Mouse (Mus musculus) intestine, postnatal 0 days (tissue): ENCODE results near the gene Fgfr2. TPM values are rescaled to one million over a fixed set of nuclear protein-coding genes. Genes with fewer than 3 reads are reported as not detected.

Experiments
- ATAC-seq: fragments of 200-750 bp; cut with Nextera tagmentation; 2 replicates; pipeline ENCODE4 v1.8.0; 2017; ENCODE audit warnings: mild to moderate bottlenecking, moderate TSS enrichment, moderate library complexity
- H3K27ac ChIP-seq: fragments of 300-500 bp; sonication (generic); 2 replicates; pipeline ENCODE4 v1.5.1; 2014; ENCODE audit warnings: mild to moderate bottlenecking, low read depth, low read length, moderate library complexity
- H3K27me3 ChIP-seq: fragments of 300-500 bp; sonication (generic); replicated peaks from 2 replicates; pipeline ENCODE4 v1.6.1; 2014; ENCODE audit warnings: low read length, mixed read lengths; ENCODE audit not compliant: control insufficient read depth, insufficient read depth
- H3K36me3 ChIP-seq: fragments of 300-500 bp; sonication (generic); 2 replicates; pipeline ENCODE4 v1.6.1; 2014; ENCODE audit warnings: mild to moderate bottlenecking, moderate library complexity; ENCODE audit not compliant: control insufficient read depth, insufficient read depth
- H3K4me1 ChIP-seq: fragments of 300-500 bp; sonication (generic); replicated peaks from 2 replicates; pipeline ENCODE4 v1.6.1; 2014; ENCODE audit warnings: antibody characterized with exemption, low read length, mixed read lengths; ENCODE audit not compliant: control insufficient read depth, insufficient read depth
- H3K4me2 ChIP-seq: fragments of 300-500 bp; sonication (generic); replicated peaks from 2 replicates; pipeline ENCODE4 v1.6.1; 2014; ENCODE audit warnings: low read depth, mild to moderate bottlenecking, moderate library complexity
- H3K4me3 ChIP-seq: fragments of 300-500 bp; sonication (generic); 2 replicates; pipeline ENCODE4 v1.5.1; 2014; ENCODE audit warnings: low read depth, low read length
- H3K9ac ChIP-seq: fragments of 300-500 bp; sonication (generic); 2 replicates; pipeline ENCODE4 v1.6.1; 2014; ENCODE audit warnings: mild to moderate bottlenecking, low read depth, low read length
- H3K9me3 ChIP-seq: fragments of 300-500 bp; sonication (generic); 2 replicates; pipeline ENCODE4 v1.6.1; 2016; ENCODE audit warnings: mixed run types; ENCODE audit not compliant: control insufficient read depth
- CTCF ChIP-seq: sonication (generic); IDR thresholded peaks from 2 replicates; pipeline ENCODE4 v1.5.1; 2016; ENCODE audit warnings: low read depth, mild to moderate bottlenecking, control low read depth, antibody characterized with exemption, moderate library complexity
- WGBS: fragments of 180-500 bp; shearing (Covaris S2); extraction: QIAGEN DNeasy Blood & Tissue Kit; methylation state at CpG from one replicate; pipeline ENCODE4 v1.1.7; 2014; 5-methylcytosine and 5-hydroxymethylcytosine counted together
- polyA plus RNA-seq: library from polyadenylated mRNA; unstranded; fragments of >200 nt; fragmentation: Nextera tagmentation; extraction: Ambion mirVana; gene quantifications from 2 replicates; pipeline ENCODE4 v1.2.1, GENCODE M21; 2015

Gene Fgfr2
- polyA plus RNA-seq, 1 experiment from 2014 or later = 29.5 TPM

- no peak overlapping the region for H3K9ac ChIP-seq
- peaks cover 46% of the 10 kb centered on the region for H3K36me3 ChIP-seq
- no peak for ATAC-seq
- 0 out of 2 replicates have a peak overlapping the region, but pooled peaks have one; percentile 41 for H3K27ac ChIP-seq
- H3K9me3 ChIP-seq = no peaks in the 10 kb centered on the region
- H3K27me3 ChIP-seq = no peaks in the 10 kb centered on the region
- peaks cover 23% of the 10 kb centered on the region for H3K4me1 ChIP-seq
- no peak overlapping the region for H3K4me2 ChIP-seq
- 70% methylated on average over 1 of the region's 1 CpGs for WGBS
- H3K4me3 ChIP-seq = no peak overlapping the region
- TF ChIP-seq CTCF = no peak
Observed at GRCm38 (mm10) chr7:132777728-132778453, 345.3 kb downstream of the Fgfr2 start.

GRCm38 (mm10) chr7:132777117-132777516 lies 346.0 kb downstream of the Fgfr2 start:
- WGBS = 76% methylated on average over 7 of the region's 7 CpGs

GRCm38 (mm10) chr7:132776338-132777111 lies 346.6 kb downstream of the Fgfr2 start:
- peak overlapping the region; percentile 35; the same call in 1 of the 2 replicates for H3K27ac ChIP-seq
- WGBS = 62% methylated on average over 7 of the region's 7 CpGs
- ATAC-seq = peak; percentile 14; the same call in 1 of the 2 replicates
- 0 out of 2 replicates have a peak overlapping the region, but pooled peaks have one; percentile 17 for H3K9ac ChIP-seq
- H3K9me3 ChIP-seq = no peaks in the 10 kb centered on the region
- H3K4me2 ChIP-seq = no peak overlapping the region
- peaks cover 13% of the 10 kb centered on the region for H3K4me1 ChIP-seq
- peaks cover 54% of the 10 kb centered on the region for H3K36me3 ChIP-seq
- no peak overlapping the region for H3K4me3 ChIP-seq
- TF ChIP-seq CTCF = no peak
- no peaks in the 10 kb centered on the region for H3K27me3 ChIP-seq

More at GRCm38 (mm10) chr7:132777117-132777516, 346.0 kb downstream of the Fgfr2 start:
- Histone ChIP-seq H3K27me3 (no peaks in the 10 kb centered on the region), H3K9me3 (no peaks in the 10 kb centered on the region), H3K4me3 (no peak overlapping the region), H3K36me3 (peaks cover 50% of the 10 kb centered on the region), H3K27ac (0 out of 2 replicates have a peak overlapping the region, but pooled peaks have one; percentile 41), H3K4me1 (peaks cover 19% of the 10 kb centered on the region), H3K4me2 (no peak overlapping the region), H3K9ac (no peak overlapping the region)
- ATAC-seq = no peak
- no peak for TF ChIP-seq CTCF

GRCm38 (mm10) chr7:132775922-132776321 lies 347.2 kb downstream of the Fgfr2 start:
- WGBS = 93% methylated on average over 10 of the region's 10 CpGs
- H3K36me3 ChIP-seq = peaks cover 58% of the 10 kb centered on the region
- no peak for TF ChIP-seq CTCF
- H3K9me3 ChIP-seq = no peaks in the 10 kb centered on the region
- no peak for ATAC-seq
- no peak overlapping the region for H3K9ac ChIP-seq
- no peak overlapping the region for H3K4me2 ChIP-seq
- H3K27ac ChIP-seq = no peak overlapping the region
- H3K27me3 ChIP-seq = no peaks in the 10 kb centered on the region
- peaks cover 10% of the 10 kb centered on the region for H3K4me1 ChIP-seq
- H3K4me3 ChIP-seq = no peak overlapping the region

GRCm38 (mm10) chr7:132775333-132775732 lies 347.8 kb downstream of the Fgfr2 start:
- no peak overlapping the region for H3K4me3 ChIP-seq
- WGBS = 83% methylated on average over 5 of the region's 5 CpGs
- H3K9ac ChIP-seq = no peak overlapping the region
- no peak overlapping the region for H3K4me2 ChIP-seq
- H3K9me3 ChIP-seq = no peaks in the 10 kb centered on the region
- H3K36me3 ChIP-seq = peaks cover 62% of the 10 kb centered on the region
- H3K27ac ChIP-seq = no peak overlapping the region
- no peaks in the 10 kb centered on the region for H3K27me3 ChIP-seq
- peaks cover 7% of the 10 kb centered on the region for H3K4me1 ChIP-seq
- TF ChIP-seq CTCF = no peak
- no peak for ATAC-seq

GRCm38 (mm10) chr7:132773011-132773705 lies 350.0 kb downstream of the Fgfr2 start:
- peaks cover 58% of the 10 kb centered on the region for H3K36me3 ChIP-seq
- 80% methylated on average over 7 of the region's 7 CpGs for WGBS
- no peak for ATAC-seq
- no peak overlapping the region for H3K4me3 ChIP-seq
- no peak overlapping the region for H3K4me2 ChIP-seq
- H3K27me3 ChIP-seq = no peaks in the 10 kb centered on the region
- H3K4me1 ChIP-seq = peaks cover 7% of the 10 kb centered on the region
- H3K9me3 ChIP-seq = no peaks in the 10 kb centered on the region
- no peak overlapping the region for H3K9ac ChIP-seq
- H3K27ac ChIP-seq = no peak overlapping the region
- TF ChIP-seq CTCF = no peak
